Mouse (Mus musculus): ENCODE measurements around the gene Alg9. TPM values are rescaled to one million over a fixed set of nuclear protein-coding genes. Genes with fewer than 3 reads are reported as not detected.

The Alg9 gene
- polyA plus RNA-seq, 1 experiment from 2014 or later, result 23.1 TPM

DNA sequence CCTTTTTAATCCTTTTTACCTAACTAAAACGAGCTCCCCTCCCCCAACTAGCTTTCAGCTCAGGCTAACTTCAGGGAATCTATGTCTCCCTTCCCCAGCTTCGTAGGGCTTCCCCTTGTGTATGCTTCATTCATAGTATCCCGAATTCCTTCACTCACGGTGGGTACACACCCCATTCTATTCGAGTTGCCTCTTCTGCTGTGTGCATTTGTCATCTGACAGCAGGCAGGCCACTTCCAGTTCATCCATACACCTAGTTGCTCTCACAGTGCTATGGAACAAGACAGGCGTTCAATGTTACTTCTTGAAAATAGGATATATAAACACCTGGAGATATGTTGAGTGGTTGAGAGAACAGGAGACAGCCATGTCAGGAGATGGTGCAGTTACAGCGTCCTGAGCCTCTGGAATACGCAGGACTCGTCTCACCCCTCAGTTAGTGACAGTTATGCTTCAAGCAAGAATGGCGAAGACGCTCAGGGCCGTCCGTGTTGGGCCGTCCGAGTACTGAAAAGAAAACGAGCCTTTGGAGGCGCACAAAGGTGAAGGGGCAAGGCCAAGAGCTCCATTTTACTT is 7.2 kb upstream of the Alg9 start:
- Histone ChIP-seq H3K4me3 (peak overlapping the region; percentile 75), H3K9me3 (replicated peaks) (no peaks in the 10 kb centered on the region), H3K36me3 (peaks cover 24% of the 10 kb centered on the region), H3K27me3 (replicated peaks) (no peaks in the 10 kb centered on the region), H3K27ac (peak overlapping the region; percentile 93), H3K4me1 (peaks cover 26% of the 10 kb centered on the region), H3K9ac (peak overlapping the region; percentile 74), H3K4me2 (peak overlapping the region; percentile 91)
- 5% methylated on average over 17 of the region's 17 CpGs for WGBS (ENCODE audit: insufficient replicate concordance)
- peak; percentile 44 for ATAC-seq

DNA sequence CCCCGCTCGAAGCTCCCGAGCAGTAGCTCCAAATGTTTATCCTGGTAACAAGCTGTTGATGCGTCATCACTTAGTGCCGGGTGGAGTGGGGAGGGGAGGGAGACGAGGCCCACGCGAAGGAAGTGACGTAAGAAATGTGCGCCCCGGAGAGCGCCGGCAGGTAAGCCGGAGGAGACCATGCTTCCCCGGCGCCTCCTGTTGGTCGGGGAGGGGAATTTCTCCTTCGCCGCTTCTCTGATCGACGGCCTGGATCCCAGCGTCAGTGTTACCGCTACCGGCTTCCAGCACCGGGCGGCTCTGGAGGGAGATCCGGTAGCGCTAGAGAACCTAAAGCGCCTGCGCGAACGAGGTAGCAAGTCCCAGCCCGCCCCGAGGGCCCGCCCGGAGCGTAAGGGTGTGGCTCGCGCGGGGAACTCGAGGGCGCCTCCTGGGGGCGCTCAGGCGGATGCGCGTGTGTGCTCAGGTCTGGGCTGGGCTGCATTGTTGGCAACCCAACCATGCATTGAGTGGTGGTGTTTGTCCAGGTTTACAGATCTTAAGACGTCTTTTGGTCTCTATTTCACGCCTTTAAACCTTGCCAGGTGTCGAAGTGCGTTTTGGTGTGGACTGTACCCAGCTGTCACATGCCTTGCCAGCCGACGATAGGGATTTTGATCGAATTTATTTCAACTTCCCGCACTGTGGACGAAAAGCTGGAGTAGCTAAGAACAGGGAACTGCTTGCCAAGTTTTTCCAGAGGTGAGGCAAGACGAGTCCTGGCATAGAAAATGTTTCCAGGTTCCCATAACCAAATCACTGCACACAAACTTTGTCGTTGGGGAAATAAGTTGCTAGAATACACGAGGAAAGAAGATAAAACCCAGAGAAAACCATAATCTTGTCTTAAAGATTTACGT is 6.5 kb upstream of the Alg9 start, which contains the start of gene Fdxacb1:
Gene Fdxacb1, plus strand, starts transcription at position 130 of the 896 bp plus-strand sequence.
- ATAC-seq, result peak; percentile 97
- Histone ChIP-seq H3K27ac (peak within 1 kb of the TSS; percentile 93), H3K4me3 (peak within 1 kb of the TSS; percentile 75), H3K36me3 (peaks cover 24% of the 10 kb centered on the region), H3K27me3 (replicated peaks) (no peaks in the 10 kb centered on the region), H3K4me2 (peak within 1 kb of the TSS; percentile 91), H3K4me1 (peaks cover 34% of the 10 kb centered on the region), H3K9me3 (replicated peaks) (no peaks in the 10 kb centered on the region), H3K9ac (peak within 1 kb of the TSS; percentile 74)
- WGBS (ENCODE audit: insufficient replicate concordance), result 5% methylated on average over 59 of the region's 59 CpGs

DNA sequence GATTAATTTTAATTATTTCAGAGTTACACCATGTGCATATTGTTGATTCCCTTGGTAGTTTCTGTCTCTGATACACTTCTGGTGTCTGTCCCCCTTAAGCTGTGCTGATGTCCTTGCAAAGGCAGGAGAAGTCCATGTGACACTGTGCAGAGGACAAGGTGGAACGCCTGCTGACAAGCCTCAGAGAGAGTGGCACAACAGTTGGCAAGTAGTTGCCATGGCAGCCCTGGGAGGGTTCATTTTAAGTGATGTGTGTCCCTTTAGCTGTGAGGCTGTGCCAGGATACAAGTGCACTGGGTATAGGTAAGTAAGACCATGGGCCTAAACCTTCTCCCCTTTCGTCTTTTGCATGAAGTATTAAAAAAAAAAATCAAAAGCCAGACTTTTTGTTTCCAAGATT is 4.8 kb upstream of the Alg9 start:
- Histone ChIP-seq H3K4me2 (no peak overlapping the region), H3K9me3 (replicated peaks) (no peaks in the 10 kb centered on the region), H3K27ac (no peak overlapping the region), H3K4me3 (no peak overlapping the region), H3K9ac (no peak overlapping the region), H3K27me3 (replicated peaks) (no peaks in the 10 kb centered on the region), H3K4me1 (peaks cover 50% of the 10 kb centered on the region), H3K36me3 (peaks cover 24% of the 10 kb centered on the region)
- WGBS (ENCODE audit: insufficient replicate concordance), result 77% methylated on average over 2 of the region's 2 CpGs
- ATAC-seq, result no peak

- Histone ChIP-seq H3K9ac (peak overlapping the region; percentile 95; the same call in 1 of the 2 replicates), H3K27ac (peak overlapping the region; percentile 64; the same call in 1 of the 2 replicates), H3K36me3 (peaks cover 39% of the 10 kb centered on the region), H3K27me3 (replicated peaks) (no peaks in the 10 kb centered on the region), H3K4me1 (peaks cover 47% of the 10 kb centered on the region), H3K4me2 (peak overlapping the region; percentile 99), H3K4me3 (peak overlapping the region; percentile 90), H3K9me3 (replicated peaks) (no peaks in the 10 kb centered on the region)
- ATAC-seq, result no peak
- 56% methylated on average over 4 of the region's 4 CpGs for WGBS (ENCODE audit: insufficient replicate concordance)
Measured at GRCm38 (mm10) chr9:50774026-50774462, 775 bp upstream of the Alg9 start.

DNA sequence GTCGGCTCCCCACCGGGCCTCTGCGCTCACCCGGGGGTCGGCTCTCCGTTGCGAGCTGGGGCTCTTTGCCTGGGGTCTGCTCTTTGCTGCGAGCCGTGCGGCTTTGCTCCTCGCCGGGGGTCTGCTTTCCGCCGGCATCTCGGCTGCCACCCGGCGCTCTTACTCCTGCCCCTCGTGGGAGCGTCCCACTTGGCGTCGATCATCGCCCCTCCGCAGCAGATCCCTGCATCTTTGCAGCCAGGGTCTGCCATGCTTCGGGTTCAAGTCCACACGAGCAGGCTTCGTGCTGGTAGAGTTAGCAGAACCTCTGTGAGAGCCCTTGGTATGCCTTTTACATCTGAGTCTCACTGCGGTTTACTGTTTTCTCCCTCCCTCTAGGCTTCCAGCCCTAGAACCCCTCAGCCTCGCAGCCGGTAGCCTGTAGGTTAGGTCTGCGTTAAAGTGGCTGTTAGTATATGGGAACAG is 875 bp downstream of the Alg9 start:
- 3% methylated on average over 30 of the region's 30 CpGs for WGBS (ENCODE audit: insufficient replicate concordance)
- ATAC-seq, result peak; percentile 54

GRCm38 (mm10) chr9:50776162-50776760 is 1.4 kb downstream of the Alg9 start:
- H3K27me3 ChIP-seq (replicated peaks), result no peaks in the 10 kb centered on the region
- ATAC-seq, result no peak
- H3K9me3 ChIP-seq (replicated peaks), result no peaks in the 10 kb centered on the region
- H3K9ac ChIP-seq, result peak overlapping the region; percentile 95
- H3K27ac ChIP-seq, result no peak overlapping the region
- H3K4me1 ChIP-seq, result peaks cover 41% of the 10 kb centered on the region
- peak overlapping the region; percentile 90 for H3K4me3 ChIP-seq
- H3K36me3 ChIP-seq, result peaks cover 50% of the 10 kb centered on the region
- WGBS (ENCODE audit: insufficient replicate concordance), result 50% methylated on average over 11 of the region's 11 CpGs
- peak overlapping the region; percentile 99 for H3K4me2 ChIP-seq

More for the DNA sequence above, 875 bp downstream of the Alg9 start:
- Histone ChIP-seq H3K9ac (peak overlapping the region; percentile 95), H3K9me3 (replicated peaks) (no peaks in the 10 kb centered on the region), H3K27ac (peak overlapping the region; percentile 81), H3K4me3 (peak overlapping the region; percentile 90), H3K36me3 (peaks cover 50% of the 10 kb centered on the region), H3K4me2 (peak overlapping the region; percentile 99), H3K27me3 (replicated peaks) (no peaks in the 10 kb centered on the region), H3K4me1 (peaks cover 41% of the 10 kb centered on the region)

- no peak for ATAC-seq
- Histone ChIP-seq H3K27ac (no peak overlapping the region), H3K4me2 (no peak overlapping the region), H3K4me3 (no peak overlapping the region), H3K36me3 (peaks cover 92% of the 10 kb centered on the region), H3K4me1 (no peaks in the 10 kb centered on the region), H3K9me3 (replicated peaks) (no peaks in the 10 kb centered on the region), H3K9ac (no peak overlapping the region), H3K27me3 (replicated peaks) (no peaks in the 10 kb centered on the region)
- 76% methylated on average over 2 of the region's 2 CpGs for WGBS (ENCODE audit: insufficient replicate concordance)
Measured at GRCm38 (mm10) chr9:50782155-50782554, 7.3 kb downstream of the Alg9 start.

DNA sequence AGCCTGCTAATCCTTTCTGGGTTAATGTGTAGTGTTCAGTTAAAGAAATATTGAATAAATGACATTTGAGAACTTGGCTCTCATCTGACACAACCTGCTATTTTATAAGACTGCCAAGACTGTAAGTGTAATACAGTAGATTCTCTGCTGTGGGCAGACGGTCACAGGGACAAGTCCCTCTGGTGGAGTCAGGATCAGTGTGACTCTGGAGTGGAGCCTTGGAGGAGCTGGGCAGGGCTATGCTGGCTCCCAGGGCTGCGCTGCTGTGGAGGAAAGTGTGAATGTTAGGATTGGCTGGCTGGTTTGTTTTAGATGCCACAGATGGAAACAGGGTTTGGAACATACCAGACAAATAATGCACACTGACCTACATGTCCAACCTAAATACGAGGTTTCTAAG is 20.4 kb downstream of the Alg9 start:
- H3K27me3 ChIP-seq (replicated peaks), result no peaks in the 10 kb centered on the region
- no peak overlapping the region for H3K27ac ChIP-seq
- H3K4me3 ChIP-seq, result no peak overlapping the region
- H3K36me3 ChIP-seq, result peaks cover 69% of the 10 kb centered on the region
- H3K9ac ChIP-seq, result no peak overlapping the region
- H3K4me2 ChIP-seq, result no peak overlapping the region
- no peak for ATAC-seq
- no peaks in the 10 kb centered on the region for H3K4me1 ChIP-seq
- 84% methylated on average over 3 of the region's 3 CpGs for WGBS (ENCODE audit: insufficient replicate concordance)
- H3K9me3 ChIP-seq (replicated peaks), result no peaks in the 10 kb centered on the region

DNA sequence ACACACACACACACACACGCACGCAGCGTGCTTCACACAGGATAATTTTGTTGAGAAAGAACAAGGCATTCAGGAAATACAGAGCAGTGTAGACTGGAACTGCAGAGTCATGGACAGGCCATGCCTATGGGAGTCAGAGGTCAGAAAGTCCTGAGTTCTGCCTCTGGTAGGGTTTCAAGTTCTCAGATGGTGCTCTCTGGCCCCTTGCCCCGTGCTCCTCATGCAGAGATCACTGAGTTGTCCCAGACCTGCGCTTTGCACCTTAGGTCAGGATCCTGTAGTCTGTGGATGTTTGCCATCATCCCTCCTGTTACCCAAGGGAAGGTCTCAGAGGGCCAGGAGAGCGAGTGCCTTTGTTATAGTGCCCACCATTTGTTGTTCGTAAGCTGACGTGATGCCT is 22.0 kb downstream of the Alg9 start:
- H3K9ac ChIP-seq, result no peak overlapping the region
- no peak overlapping the region for H3K4me3 ChIP-seq
- H3K9me3 ChIP-seq (replicated peaks), result no peaks in the 10 kb centered on the region
- no peak overlapping the region for H3K27ac ChIP-seq
- peaks cover 61% of the 10 kb centered on the region for H3K36me3 ChIP-seq
- no peaks in the 10 kb centered on the region for H3K27me3 ChIP-seq (replicated peaks)
- H3K4me1 ChIP-seq, result peaks cover 6% of the 10 kb centered on the region
- no peak for ATAC-seq
- 91% methylated on average over 8 of the region's 8 CpGs for WGBS (ENCODE audit: insufficient replicate concordance)
- H3K4me2 ChIP-seq, result no peak overlapping the region

- H3K4me2 ChIP-seq, result no peak overlapping the region
- WGBS (ENCODE audit: insufficient replicate concordance), result 92% methylated on average over 7 of the region's 7 CpGs
- peaks cover 58% of the 10 kb centered on the region for H3K36me3 ChIP-seq
- H3K9me3 ChIP-seq (replicated peaks), result no peaks in the 10 kb centered on the region
- H3K4me1 ChIP-seq, result peaks cover 15% of the 10 kb centered on the region
- no peak overlapping the region for H3K27ac ChIP-seq
- no peak for ATAC-seq
- H3K9ac ChIP-seq, result no peak overlapping the region
- no peaks in the 10 kb centered on the region for H3K27me3 ChIP-seq (replicated peaks)
- H3K4me3 ChIP-seq, result no peak overlapping the region
Measured at GRCm38 (mm10) chr9:50797641-50798040, 22.8 kb downstream of the Alg9 start.

- ATAC-seq, result no peak
- Histone ChIP-seq H3K27me3 (replicated peaks) (no peaks in the 10 kb centered on the region), H3K36me3 (peaks cover 63% of the 10 kb centered on the region), H3K4me1 (peaks cover 22% of the 10 kb centered on the region), H3K27ac (no peak overlapping the region), H3K4me2 (no peak overlapping the region), H3K9me3 (replicated peaks) (no peaks in the 10 kb centered on the region), H3K4me3 (no peak overlapping the region), H3K9ac (no peak overlapping the region)
- WGBS (ENCODE audit: insufficient replicate concordance), result 76% methylated on average over 5 of the region's 5 CpGs
Measured at GRCm38 (mm10) chr9:50798368-50798767, 23.5 kb downstream of the Alg9 start.

GRCm38 (mm10) chr9:50800985-50801384 is 26.2 kb downstream of the Alg9 start:
- WGBS (ENCODE audit: insufficient replicate concordance), result 46% methylated on average over 2 of the region's 2 CpGs
- H3K36me3 ChIP-seq, result peaks cover 72% of the 10 kb centered on the region

More at GRCm38 (mm10) chr9:50800985-50801384, 26.2 kb downstream of the Alg9 start:
- peak overlapping the region; percentile 91; the same call in 1 of the 2 replicates for H3K27ac ChIP-seq
- no peak overlapping the region for H3K9ac ChIP-seq
- H3K27me3 ChIP-seq (replicated peaks), result no peaks in the 10 kb centered on the region
- no peak overlapping the region for H3K4me2 ChIP-seq
- no peak for ATAC-seq
- no peak overlapping the region for H3K4me3 ChIP-seq
- no peaks in the 10 kb centered on the region for H3K9me3 ChIP-seq (replicated peaks)
- peaks cover 42% of the 10 kb centered on the region for H3K4me1 ChIP-seq
